Mouse (Mus musculus) neural tube, embryonic 14.5 days (tissue): ENCODE measurements at regions not wholly inside any gene's neighbourhood (a gene's known extent, or its start where the extent isn't known, plus 50 kb on each side); places are given as distances from the start of the nearest gene placed in this dataset.

ENCODE experiments used
- ATAC-seq: fragments of 200-750 bp; cut with Nextera tagmentation; 2 replicates; pipeline ENCODE4 v1.8.0; 2017; ENCODE audit warnings: low read depth, mild to moderate bottlenecking, moderate TSS enrichment, moderate library complexity
- H3K27ac ChIP-seq: fragments of 300-500 bp; sonication (generic); 2 replicates; pipeline ENCODE4 v1.5.1; 2014; ENCODE audit warnings: low read depth, mild to moderate bottlenecking, control low read depth, low read length, moderate library complexity, mixed read lengths
- H3K27me3 ChIP-seq: fragments of 300-500 bp; sonication (generic); 2 replicates; pipeline ENCODE4 v1.6.1; 2014; ENCODE audit warnings: low read length; ENCODE audit not compliant: control insufficient read depth, insufficient read depth
- H3K36me3 ChIP-seq: fragments of 300-500 bp; sonication (generic); 2 replicates; pipeline ENCODE4 v1.6.1; 2014; ENCODE audit warnings: low read length, mixed read lengths; ENCODE audit not compliant: control insufficient read depth, insufficient read depth
- H3K4me1 ChIP-seq: fragments of 300-500 bp; sonication (generic); 2 replicates; pipeline ENCODE4 v1.6.1; 2014; ENCODE audit warnings: low read length; ENCODE audit not compliant: control insufficient read depth, insufficient read depth
- H3K4me2 ChIP-seq: fragments of 300-500 bp; sonication (generic); 2 replicates; pipeline ENCODE4 v1.6.1; 2014; ENCODE audit warnings: mild to moderate bottlenecking, low read depth, low read length, control low read depth
- H3K4me3 ChIP-seq: fragments of 300-500 bp; sonication (generic); 2 replicates; pipeline ENCODE4 v1.5.1; 2014; ENCODE audit warnings: low read depth, low read length, control low read depth, mixed read lengths
- H3K9ac ChIP-seq: fragments of 300-500 bp; sonication (generic); replicated peaks from 2 replicates; pipeline ENCODE4 v1.6.1; 2014; ENCODE audit warnings: low read depth, mild to moderate bottlenecking, control low read depth, low read length, mixed read lengths
- H3K9me3 ChIP-seq: fragments of 300-500 bp; sonication (generic); 2 replicates; pipeline ENCODE4 v1.6.1; 2016; ENCODE audit warnings: low read length; ENCODE audit not compliant: control insufficient read depth
- WGBS: fragments of 180-500 bp; shearing (Covaris S2); extraction: QIAGEN DNeasy Blood & Tissue Kit; methylation state at CpG from one replicate; pipeline ENCODE4 v1.1.7; 2014; 5-methylcytosine and 5-hydroxymethylcytosine counted together

GRCm38 (mm10) chr4:55730266-55730665 lies 198.0 kb upstream of the Klf4 start:
- no peak for ATAC-seq

DNA sequence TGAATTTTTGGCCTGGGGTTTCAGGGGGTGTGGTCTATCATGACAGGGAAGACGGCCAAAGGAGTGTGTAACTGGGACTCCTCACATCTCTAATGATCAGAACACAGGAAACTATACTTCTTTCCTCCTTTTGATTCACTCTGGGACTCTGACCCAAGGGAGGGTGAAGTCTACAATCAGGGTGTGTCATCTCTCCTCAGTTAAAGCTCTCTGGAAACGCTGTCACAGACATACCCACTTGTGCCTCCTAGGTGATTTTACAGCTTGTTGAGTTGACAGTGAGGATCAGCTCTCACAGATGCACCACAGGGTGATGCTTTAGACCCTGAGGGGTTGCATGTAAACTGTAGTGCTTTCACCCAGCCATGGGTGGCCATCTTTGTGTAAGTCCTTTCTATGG lies 194.9 kb upstream of the Klf4 start:
- no peak overlapping the region for H3K9ac ChIP-seq
- H3K4me1 ChIP-seq: peaks cover 3% of the 10 kb centered on the region
- no peaks in the 10 kb centered on the region for H3K27me3 ChIP-seq
- H3K4me2 ChIP-seq: no peak overlapping the region
- no peak overlapping the region for H3K27ac ChIP-seq
- no peak for ATAC-seq
- no peak overlapping the region for H3K4me3 ChIP-seq
- no peaks in the 10 kb centered on the region for H3K9me3 ChIP-seq
- WGBS: 88% methylated on average over 2 of the region's 2 CpGs
- no peaks in the 10 kb centered on the region for H3K36me3 ChIP-seq

More at GRCm38 (mm10) chr4:55730266-55730665, 198.0 kb upstream of the Klf4 start:
- no peaks in the 10 kb centered on the region for H3K36me3 ChIP-seq
- no peaks in the 10 kb centered on the region for H3K9me3 ChIP-seq
- no peak overlapping the region for H3K27ac ChIP-seq
- H3K4me1 ChIP-seq: no peaks in the 10 kb centered on the region
- no peak overlapping the region for H3K4me2 ChIP-seq
- no peak overlapping the region for H3K9ac ChIP-seq
- H3K27me3 ChIP-seq: no peaks in the 10 kb centered on the region
- 88% methylated on average over 4 of the region's 4 CpGs for WGBS
- no peak overlapping the region for H3K4me3 ChIP-seq

GRCm38 (mm10) chr4:55726081-55726480 lies 193.8 kb upstream of the Klf4 start:
- H3K9me3 ChIP-seq: no peaks in the 10 kb centered on the region
- H3K9ac ChIP-seq: no peak overlapping the region
- H3K4me1 ChIP-seq: peaks cover 7% of the 10 kb centered on the region
- no peak overlapping the region for H3K4me3 ChIP-seq
- no peaks in the 10 kb centered on the region for H3K36me3 ChIP-seq
- no peak for ATAC-seq
- no peak overlapping the region for H3K27ac ChIP-seq
- H3K4me2 ChIP-seq: no peak overlapping the region
- 78% methylated on average over 19 of the region's 19 CpGs for WGBS
- no peaks in the 10 kb centered on the region for H3K27me3 ChIP-seq

DNA sequence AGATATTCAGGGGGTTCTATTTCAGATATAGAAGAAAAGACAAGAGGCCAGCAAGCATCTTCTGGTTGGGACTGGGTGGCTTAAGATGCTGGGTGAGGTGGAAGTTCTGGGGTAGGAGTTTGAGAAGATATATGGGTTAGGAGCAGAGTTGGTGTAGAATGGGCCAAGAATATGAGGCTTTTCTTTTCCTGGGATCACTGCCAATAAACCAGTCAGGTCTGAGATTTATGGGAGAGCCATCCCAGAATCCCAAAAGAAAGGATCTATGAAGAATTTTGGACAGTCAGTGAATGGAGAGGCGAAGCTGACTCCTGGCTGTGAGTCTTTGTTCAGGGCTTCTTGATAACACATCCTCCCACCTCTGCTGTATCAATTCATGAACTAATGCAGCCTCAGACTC lies 192.0 kb upstream of the Klf4 start:
- ATAC-seq: no peak

GRCm38 (mm10) chr4:55723124-55723523 lies 190.9 kb upstream of the Klf4 start:
- Histone ChIP-seq H3K4me2 (no peak overlapping the region), H3K9ac (no peak overlapping the region), H3K27me3 (no peaks in the 10 kb centered on the region), H3K27ac (no peak overlapping the region), H3K9me3 (no peaks in the 10 kb centered on the region), H3K4me3 (no peak overlapping the region), H3K36me3 (no peaks in the 10 kb centered on the region), H3K4me1 (peaks cover 7% of the 10 kb centered on the region)
- 81% methylated on average over 1 of the region's 1 CpGs for WGBS
- ATAC-seq: peak; percentile 71

More for the DNA sequence above, 192.0 kb upstream of the Klf4 start:
- Histone ChIP-seq H3K27ac (no peak overlapping the region), H3K4me2 (no peak overlapping the region), H3K36me3 (no peaks in the 10 kb centered on the region), H3K27me3 (no peaks in the 10 kb centered on the region), H3K4me3 (no peak overlapping the region), H3K9ac (no peak overlapping the region), H3K4me1 (peaks cover 7% of the 10 kb centered on the region), H3K9me3 (no peaks in the 10 kb centered on the region)
- 60% methylated on average over 1 of the region's 1 CpGs for WGBS

GRCm38 (mm10) chr4:55722388-55722787 lies 190.1 kb upstream of the Klf4 start:
- ATAC-seq: no peak

DNA sequence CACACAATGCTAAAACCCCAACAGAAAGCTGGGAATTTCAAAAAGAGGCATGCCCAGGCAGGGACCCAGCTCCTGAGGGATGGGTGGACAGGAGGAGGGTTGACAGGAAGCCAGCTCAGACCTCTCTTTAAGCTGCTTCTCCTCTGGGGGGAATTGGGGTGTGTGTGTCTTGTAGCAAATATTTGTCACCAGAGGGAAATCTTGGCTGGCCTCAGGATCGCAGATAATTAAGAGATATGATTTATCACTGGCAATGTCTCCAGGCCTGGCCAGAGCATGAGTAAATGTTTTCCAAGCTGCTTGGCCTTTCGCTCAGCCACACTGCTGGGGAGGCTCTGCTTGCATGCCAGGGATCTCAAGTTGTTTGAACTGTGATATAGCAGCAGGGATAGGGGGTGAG lies 189.6 kb upstream of the Klf4 start:
- no peak overlapping the region for H3K9ac ChIP-seq
- no peaks in the 10 kb centered on the region for H3K36me3 ChIP-seq
- ATAC-seq: 0 out of 2 replicates have a peak, but pooled peaks have one; percentile 26
- H3K27ac ChIP-seq: no peak overlapping the region
- 66% methylated on average over 2 of the region's 2 CpGs for WGBS
- peaks cover 7% of the 10 kb centered on the region for H3K4me1 ChIP-seq
- H3K4me2 ChIP-seq: no peak overlapping the region
- H3K4me3 ChIP-seq: no peak overlapping the region
- H3K27me3 ChIP-seq: no peaks in the 10 kb centered on the region
- no peaks in the 10 kb centered on the region for H3K9me3 ChIP-seq

More at GRCm38 (mm10) chr4:55722388-55722787, 190.1 kb upstream of the Klf4 start:
- Histone ChIP-seq H3K9me3 (no peaks in the 10 kb centered on the region), H3K4me2 (no peak overlapping the region), H3K4me1 (peaks cover 7% of the 10 kb centered on the region), H3K9ac (no peak overlapping the region), H3K27me3 (no peaks in the 10 kb centered on the region), H3K4me3 (no peak overlapping the region), H3K36me3 (no peaks in the 10 kb centered on the region), H3K27ac (no peak overlapping the region)
- WGBS: 73% methylated on average over 8 of the region's 8 CpGs

DNA sequence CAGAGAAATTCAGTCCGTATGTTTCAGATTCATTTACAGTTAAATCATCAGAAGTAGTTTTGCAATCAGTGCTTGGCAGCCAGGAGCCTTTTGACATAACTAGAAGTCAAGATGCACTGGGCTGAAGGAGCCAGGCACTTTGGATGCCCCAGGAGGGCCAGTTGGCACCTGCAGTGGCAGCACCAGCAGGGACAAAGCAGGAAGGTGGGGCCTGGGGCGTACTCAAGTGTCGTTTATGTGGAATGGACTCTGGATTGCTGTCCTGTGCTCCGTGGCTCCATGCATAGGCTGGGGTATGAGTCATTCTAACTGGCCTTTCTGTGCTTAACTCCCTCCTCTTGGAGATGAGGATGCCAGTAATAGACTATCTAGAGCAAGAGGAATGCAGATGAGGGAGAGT lies 186.2 kb upstream of the Klf4 start:
- Histone ChIP-seq H3K36me3 (no peaks in the 10 kb centered on the region), H3K9ac (no peak overlapping the region), H3K4me1 (peaks cover 7% of the 10 kb centered on the region), H3K27me3 (no peaks in the 10 kb centered on the region), H3K9me3 (no peaks in the 10 kb centered on the region), H3K4me2 (no peak overlapping the region), H3K27ac (no peak overlapping the region), H3K4me3 (no peak overlapping the region)
- no peak for ATAC-seq
- WGBS: 72% methylated on average over 4 of the region's 4 CpGs

GRCm38 (mm10) chr4:55716161-55716651 lies 183.9 kb upstream of the Klf4 start:
- Histone ChIP-seq H3K36me3 (no peaks in the 10 kb centered on the region), H3K4me1 (0 out of 2 replicates have a peak, but pooled peaks cover 2% of the 10 kb centered on the region), H3K9me3 (no peaks in the 10 kb centered on the region), H3K4me3 (no peak overlapping the region), H3K4me2 (no peak overlapping the region), H3K27ac (no peak overlapping the region), H3K27me3 (no peaks in the 10 kb centered on the region), H3K9ac (no peak overlapping the region)
- 72% methylated on average over 5 of the region's 5 CpGs for WGBS
- ATAC-seq: no peak
